Comparison of ENCODE assay signal across 8 mouse cellular contexts in genomic region chr11:72689115-72689514, GRCm38 (mm10). TPM values are rescaled to one million over a fixed set of nuclear protein-coding genes. Genes with fewer than 3 reads are reported as not detected.
A peak's percentile ranks its signal among the peaks of the same experiment; 100 is the strongest.
DNase-seq lines count a peak whose midpoint lies in the region; ATAC-seq and TF ChIP-seq lines count a peak whose summit lies in the region.

No protein-coding gene starts in this region.

- TF ChIP-seq CTCF in midbrain, postnatal 0 days (IDR thresholded peaks at IDR 0.05), result no peak

- 0 out of 2 replicates have a peak overlapping the region, but pooled peaks have one; percentile 84 for H3K27ac ChIP-seq in heart, embryonic 15.5 days
- H3K27ac ChIP-seq in embryonic facial prominence, embryonic 10.5 days (replicated peaks), result peak overlapping the region; percentile 95
- H3K27ac ChIP-seq in intestine, embryonic 15.5 days, result no peak overlapping the region
- H3K27ac ChIP-seq in midbrain, postnatal 0 days (ENCODE audit: low read depth, low read length), result no peak overlapping the region

- 36% methylated on average over 3 of the region's 3 CpGs for WGBS in heart, embryonic 15.5 days
- 72% methylated on average over 3 of the region's 3 CpGs for WGBS in embryonic facial prominence, embryonic 10.5 days
- 57% methylated on average over 3 of the region's 3 CpGs for WGBS in intestine, embryonic 15.5 days
- WGBS in midbrain, postnatal 0 days, result 76% methylated on average over 3 of the region's 3 CpGs

- H3K36me3 ChIP-seq in heart, embryonic 15.5 days, result no peaks in the 10 kb centered on the region; the same call in 1 of the 2 replicates
- peaks cover 12% of the 10 kb centered on the region for H3K36me3 ChIP-seq in embryonic facial prominence, embryonic 10.5 days (replicated peaks)
- no peaks in the 10 kb centered on the region for H3K36me3 ChIP-seq in intestine, embryonic 15.5 days
- H3K36me3 ChIP-seq in midbrain, postnatal 0 days (ENCODE audit: insufficient read depth, low read length), result no peaks in the 10 kb centered on the region

- H3K4me1 ChIP-seq in heart, embryonic 15.5 days (replicated peaks), result peaks cover 22% of the 10 kb centered on the region
- peaks cover 35% of the 10 kb centered on the region for H3K4me1 ChIP-seq in embryonic facial prominence, embryonic 10.5 days
- H3K4me1 ChIP-seq in intestine, embryonic 15.5 days (replicated peaks), result peaks cover 5% of the 10 kb centered on the region; the same call in 1 of the 2 replicates
- H3K4me1 ChIP-seq in midbrain, postnatal 0 days (ENCODE audit: insufficient read depth, low read length), result peaks cover 8% of the 10 kb centered on the region

- ATAC-seq in heart, embryonic 15.5 days (replicated peaks; ENCODE audit: insufficient number of reproducible peaks, insufficient read depth, low FRiP score, low read depth), result no peak
- ATAC-seq in intestine, embryonic 15.5 days, result no peak
- no peak for ATAC-seq in midbrain, postnatal 0 days (ENCODE audit: low FRiP score)

- H3K27me3 ChIP-seq in heart, embryonic 15.5 days, result no peaks in the 10 kb centered on the region
- H3K27me3 ChIP-seq in embryonic facial prominence, embryonic 10.5 days (replicated peaks; ENCODE audit: low read depth, poor library complexity, severe bottlenecking), result no peaks in the 10 kb centered on the region
- H3K27me3 ChIP-seq in intestine, embryonic 15.5 days (replicated peaks), result no peaks in the 10 kb centered on the region
- H3K27me3 ChIP-seq in midbrain, postnatal 0 days (ENCODE audit: insufficient read depth, low read length), result no peaks in the 10 kb centered on the region

- H3K9me3 ChIP-seq in heart, embryonic 15.5 days (replicated peaks), result no peaks in the 10 kb centered on the region
- H3K9me3 ChIP-seq in embryonic facial prominence, embryonic 10.5 days, result no peaks in the 10 kb centered on the region
- H3K9me3 ChIP-seq in intestine, embryonic 15.5 days, result no peaks in the 10 kb centered on the region
- H3K9me3 ChIP-seq in midbrain, postnatal 0 days (ENCODE audit: low read length), result no peaks in the 10 kb centered on the region

- peak overlapping the region; percentile 96 for H3K4me3 ChIP-seq in heart, embryonic 15.5 days
- H3K4me3 ChIP-seq in embryonic facial prominence, embryonic 10.5 days, result peak overlapping the region; percentile 91
- H3K4me3 ChIP-seq in intestine, embryonic 15.5 days (replicated peaks), result peak overlapping the region; percentile 81
- H3K4me3 ChIP-seq in midbrain, postnatal 0 days (ENCODE audit: low read depth, low read length), result peak overlapping the region; percentile 88

- DNase-seq in heart, adult 8-10 months (ENCODE audit: low spot score), result no peak
- no peak for DNase-seq in embryonic facial prominence, embryonic 10.5 days (ENCODE audit: low spot score)
- DNase-seq in midbrain, postnatal 0 days (ENCODE audit: low spot score), result no peak
- DNase-seq in gastrocnemius, postnatal 25 days, result no peak
- DNase-seq in adrenal gland, postnatal 36 days, result no peak
- DNase-seq in frontal cortex, postnatal 36 days (ENCODE audit: low spot score in 2 of 2), result no peak

- H3K9ac ChIP-seq in heart, embryonic 15.5 days, result peak overlapping the region; percentile 83
- no peak overlapping the region; the same call in 1 of the 2 replicates for H3K9ac ChIP-seq in intestine, embryonic 15.5 days
- H3K9ac ChIP-seq in midbrain, postnatal 0 days (replicated peaks; ENCODE audit: low read length, poor library complexity, severe bottlenecking), result no peak overlapping the region

- H3K4me2 ChIP-seq in heart, embryonic 15.5 days, result peak overlapping the region; percentile 72
- H3K4me2 ChIP-seq in intestine, embryonic 15.5 days (replicated peaks), result peak overlapping the region; percentile 63
- H3K4me2 ChIP-seq in midbrain, postnatal 0 days (ENCODE audit: low read depth, low read length, poor library complexity, severe bottlenecking), result peak overlapping the region; percentile 48

RNA-seq across cellular contexts. Expression of gene Ankfy1, which starts 0.7 kb away (rescaled TPM):
- 13.9 and 17.4 TPM in 2 replicates for polyA plus RNA-seq in heart, embryonic 15.5 days (2015; fragmentation: Nextera tagmentation; extraction: Ambion mirVana)
- total RNA-seq in heart, adult 8-10 months (2022), result 10 to 100 TPM; 13.8 to 14.8 (median 14.3) TPM
- polyA plus RNA-seq in embryonic facial prominence, embryonic 10.5 days (2016; fragmentation: Nextera tagmentation; extraction: Ambion mirVana), result 26.3 and 26.5 TPM in 2 replicates
- polyA plus RNA-seq in intestine, embryonic 15.5 days (2015; fragmentation: Nextera tagmentation; extraction: Ambion mirVana), result 19.0 and 20.1 TPM in 2 replicates
- 48.1 and 66.8 TPM in 2 replicates for total RNA-seq in midbrain, postnatal 0 days (2014; rRNA removed)
- polyA plus RNA-seq in midbrain, postnatal 0 days (2015; fragmentation: Nextera tagmentation; extraction: Ambion mirVana), result 15.6 and 19.6 TPM in 2 replicates
- total RNA-seq in gastrocnemius, postnatal 25 days (2021), result 1 to 10 TPM; 8.0 to 9.0 TPM
- 10 to 100 TPM; 41.4 to 43.7 TPM for total RNA-seq in adrenal gland, postnatal 36 days (2021)

Comparison
In these comparisons a context has a peak if more than half of its experiments do, and no peak if none do; other contexts are left out.
1. H3K27ac ChIP-seq: peak in heart, embryonic 15.5 days (single experiment) and embryonic facial prominence, embryonic 10.5 days (single experiment); none in intestine, embryonic 15.5 days (single experiment) and midbrain, postnatal 0 days (single experiment).
2. Peak in every context shown above with its lines, with median percentiles within 50 percentile points of each other: H3K4me2 ChIP-seq and H3K4me3 ChIP-seq.